Mouse (Mus musculus) heart, embryonic 12.5 days (tissue): ENCODE measurements at regions not wholly inside any gene's neighbourhood (a gene's known extent, or its start where the extent isn't known, plus 50 kb on each side); places are given as distances from the start of the nearest gene placed in this dataset.
"Not testable (repeated sequence)": the region's sequence is repeated elsewhere in the genome, so short reads cannot be mapped to it uniquely, and the experiment has no call there.

ENCODE experiments used
- ATAC-seq: fragments of 200-750 bp; cut with Nextera tagmentation; 2 replicates; pipeline ENCODE4 v1.8.0; 2017; ENCODE audit warnings: moderate TSS enrichment, moderate library complexity; ENCODE audit not compliant: insufficient number of reproducible peaks, low FRiP score
- H3K27ac ChIP-seq: fragments of 300-500 bp; sonication (generic); 2 replicates; pipeline ENCODE4 v1.5.1; 2016; ENCODE audit warnings: mild to moderate bottlenecking, moderate library complexity; ENCODE audit not compliant: poor library complexity, severe bottlenecking
- H3K27me3 ChIP-seq: fragments of 300-500 bp; sonication (generic); replicated peaks from 2 replicates; pipeline ENCODE4 v1.6.1; 2016; ENCODE audit warnings: mild to moderate bottlenecking, moderate library complexity
- H3K36me3 ChIP-seq: fragments of 300-500 bp; sonication (generic); 2 replicates; pipeline ENCODE4 v1.6.1; 2016; ENCODE audit warnings: mild to moderate bottlenecking, moderate library complexity
- H3K4me1 ChIP-seq: fragments of 300-500 bp; sonication (generic); replicated peaks from 2 replicates; pipeline ENCODE4 v1.6.1; 2016; ENCODE audit warnings: mild to moderate bottlenecking
- H3K4me2 ChIP-seq: fragments of 300-500 bp; sonication (generic); 2 replicates; pipeline ENCODE4 v1.6.1; 2016; ENCODE audit warnings: mild to moderate bottlenecking, moderate library complexity
- H3K4me3 ChIP-seq: fragments of 300-500 bp; sonication (generic); 2 replicates; pipeline ENCODE4 v1.5.1; 2016; ENCODE audit warnings: mild to moderate bottlenecking
- H3K9ac ChIP-seq: fragments of 300-500 bp; sonication (generic); 2 replicates; pipeline ENCODE4 v1.6.1; 2016; ENCODE audit warnings: mild to moderate bottlenecking, moderate library complexity
- H3K9me3 ChIP-seq: fragments of 300-500 bp; sonication (generic); replicated peaks from 2 replicates; pipeline ENCODE4 v1.6.1; 2016; ENCODE audit warnings: mild to moderate bottlenecking, moderate library complexity
- WGBS: fragments of 180-500 bp; shearing (Covaris S2); methylation state at CpG from one replicate; pipeline ENCODE4 v1.1.7; 2016; 5-methylcytosine and 5-hydroxymethylcytosine counted together

DNA sequence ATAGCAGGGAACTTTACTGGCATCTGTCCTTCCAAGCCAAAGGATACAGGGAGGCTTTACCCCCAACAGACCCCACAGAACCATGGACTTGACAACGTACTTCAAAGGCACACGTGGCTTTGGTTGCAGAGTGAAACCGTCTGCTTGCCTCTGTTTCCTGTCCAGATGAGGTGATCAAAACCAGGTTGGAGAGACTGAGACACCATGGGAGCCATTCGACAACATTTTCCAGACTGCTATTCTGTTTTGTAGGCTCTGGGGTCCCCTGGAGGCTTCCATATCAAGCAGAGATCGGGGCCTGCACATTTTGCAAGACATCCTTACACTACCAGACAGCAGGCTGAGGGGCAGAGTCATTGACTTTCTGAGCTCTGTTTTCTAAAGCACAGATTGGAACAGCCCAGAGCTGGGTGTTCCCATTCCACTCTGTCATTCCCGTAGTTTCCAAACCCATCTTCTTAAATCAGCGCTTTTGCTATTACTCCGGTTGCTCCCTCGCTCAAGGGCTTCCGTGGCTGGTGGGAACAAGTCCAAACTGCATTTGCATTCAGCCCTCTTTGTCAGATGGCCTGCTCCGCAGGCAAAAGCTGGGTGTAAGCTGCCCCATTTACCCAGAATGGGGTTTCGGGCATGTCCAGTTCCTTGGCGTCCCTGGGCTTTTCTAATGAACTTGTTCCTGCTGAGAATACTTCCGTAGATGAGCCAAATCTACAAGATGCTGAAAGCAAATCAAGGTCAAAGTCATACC lies 244.5 kb upstream of the Jarid2 start:
- no peak overlapping the region for H3K27ac ChIP-seq
- no peaks in the 10 kb centered on the region for H3K27me3 ChIP-seq
- no peaks in the 10 kb centered on the region for H3K4me1 ChIP-seq
- H3K9me3 ChIP-seq: no peaks in the 10 kb centered on the region
- H3K9ac ChIP-seq: no peak overlapping the region
- no peaks in the 10 kb centered on the region for H3K36me3 ChIP-seq
- H3K4me2 ChIP-seq: no peak overlapping the region
- ATAC-seq: no peak
- H3K4me3 ChIP-seq: no peak overlapping the region
- 64% methylated on average over 14 of the region's 14 CpGs for WGBS

DNA sequence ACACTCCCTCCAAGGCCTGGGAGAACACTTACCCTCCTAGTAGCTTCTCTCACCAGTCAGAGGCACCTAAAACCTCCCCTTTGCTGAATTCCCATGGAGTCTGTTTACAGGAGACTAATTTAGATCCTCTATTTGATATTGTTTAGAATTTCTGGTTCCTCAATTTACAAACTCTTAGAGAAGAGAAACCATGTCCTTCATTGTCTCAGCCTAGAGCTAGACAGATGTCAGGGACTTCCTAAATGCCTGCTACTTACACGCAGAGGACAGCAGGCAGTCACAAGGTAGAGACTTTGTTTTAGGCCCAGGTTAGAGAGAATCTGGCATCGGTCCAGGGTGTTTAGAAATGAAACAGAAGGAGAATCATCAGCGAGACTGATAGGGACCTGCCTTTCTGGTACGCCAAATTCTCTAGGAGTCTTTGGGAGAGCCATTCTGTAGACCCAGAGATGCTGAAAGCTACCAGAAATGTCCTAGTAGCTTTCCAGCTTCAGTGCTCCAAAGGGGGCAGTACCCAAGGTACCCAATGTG lies 238.3 kb upstream of the Jarid2 start:
- no peak for ATAC-seq
- 46% methylated on average over 4 of the region's 4 CpGs for WGBS
- Histone ChIP-seq H3K4me2 (no peak overlapping the region), H3K9ac (no peak overlapping the region), H3K27me3 (no peaks in the 10 kb centered on the region), H3K9me3 (no peaks in the 10 kb centered on the region), H3K36me3 (no peaks in the 10 kb centered on the region), H3K4me1 (peaks cover 16% of the 10 kb centered on the region), H3K27ac (no peak overlapping the region), H3K4me3 (no peak overlapping the region)

DNA sequence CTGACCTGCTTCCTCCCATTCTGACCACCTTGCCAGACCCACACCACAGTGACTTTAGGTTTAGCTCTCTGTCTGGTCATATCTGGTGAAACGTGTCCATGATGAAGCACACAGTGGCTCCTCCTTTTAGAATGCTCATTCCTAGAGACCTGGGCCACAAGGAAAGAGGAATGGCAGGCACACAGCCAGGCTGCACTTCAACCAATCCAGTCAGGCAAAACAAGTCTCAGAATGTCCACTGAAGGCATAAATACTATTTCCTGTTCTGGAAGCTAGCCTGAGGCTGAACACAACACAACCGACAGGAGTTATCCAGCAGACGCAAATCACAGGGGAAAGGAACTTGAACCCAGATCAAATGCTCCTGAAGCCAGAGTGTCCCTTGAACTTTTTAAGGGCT lies 235.4 kb upstream of the Jarid2 start:
- Histone ChIP-seq H3K4me2 (no peak overlapping the region), H3K27me3 (no peaks in the 10 kb centered on the region), H3K27ac (no peak overlapping the region), H3K4me1 (peaks cover 16% of the 10 kb centered on the region), H3K9ac (no peak overlapping the region), H3K4me3 (no peak overlapping the region), H3K9me3 (no peaks in the 10 kb centered on the region), H3K36me3 (no peaks in the 10 kb centered on the region)
- no peak for ATAC-seq
- 53% methylated on average over 3 of the region's 3 CpGs for WGBS

DNA sequence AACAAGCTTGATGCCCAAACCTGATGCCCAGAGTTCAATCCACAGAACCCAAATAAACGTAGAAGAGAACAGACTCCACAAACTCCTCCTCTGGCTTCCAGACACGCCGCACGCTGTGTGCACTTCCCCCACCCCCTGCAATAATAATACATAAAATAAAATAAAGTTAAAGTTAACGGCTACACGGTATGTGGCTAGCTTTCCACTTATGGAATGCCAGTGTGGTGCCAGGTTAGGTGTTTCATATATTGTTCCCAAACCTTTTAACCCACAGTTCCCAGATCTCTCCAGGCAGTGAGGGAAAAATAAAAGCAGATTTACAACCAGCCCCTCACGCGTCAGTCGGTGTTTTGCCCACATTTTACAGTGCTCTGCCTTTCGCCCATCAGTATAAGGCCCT lies 233.8 kb upstream of the Jarid2 start:
- no peak overlapping the region for H3K4me2 ChIP-seq

GRCm38 (mm10) chr13:44496596-44496995 lies 232.7 kb upstream of the Jarid2 start:
- no peak overlapping the region for H3K9ac ChIP-seq
- peaks cover 10% of the 10 kb centered on the region for H3K4me1 ChIP-seq
- no peak overlapping the region for H3K4me2 ChIP-seq
- H3K36me3 ChIP-seq: no peaks in the 10 kb centered on the region
- H3K9me3 ChIP-seq: no peaks in the 10 kb centered on the region
- H3K27ac ChIP-seq: no peak overlapping the region
- H3K4me3 ChIP-seq: no peak overlapping the region
- 78% methylated on average over 9 of the region's 9 CpGs for WGBS
- ATAC-seq: no peak
- no peaks in the 10 kb centered on the region for H3K27me3 ChIP-seq

More for the DNA sequence above, 233.8 kb upstream of the Jarid2 start:
- no peak for ATAC-seq
- no peak overlapping the region for H3K9ac ChIP-seq
- no peaks in the 10 kb centered on the region for H3K36me3 ChIP-seq
- WGBS: 83% methylated on average over 10 of the region's 10 CpGs
- H3K27ac ChIP-seq: no peak overlapping the region
- no peak overlapping the region for H3K4me3 ChIP-seq
- H3K27me3 ChIP-seq: no peaks in the 10 kb centered on the region
- peaks cover 16% of the 10 kb centered on the region for H3K4me1 ChIP-seq
- no peaks in the 10 kb centered on the region for H3K9me3 ChIP-seq

DNA sequence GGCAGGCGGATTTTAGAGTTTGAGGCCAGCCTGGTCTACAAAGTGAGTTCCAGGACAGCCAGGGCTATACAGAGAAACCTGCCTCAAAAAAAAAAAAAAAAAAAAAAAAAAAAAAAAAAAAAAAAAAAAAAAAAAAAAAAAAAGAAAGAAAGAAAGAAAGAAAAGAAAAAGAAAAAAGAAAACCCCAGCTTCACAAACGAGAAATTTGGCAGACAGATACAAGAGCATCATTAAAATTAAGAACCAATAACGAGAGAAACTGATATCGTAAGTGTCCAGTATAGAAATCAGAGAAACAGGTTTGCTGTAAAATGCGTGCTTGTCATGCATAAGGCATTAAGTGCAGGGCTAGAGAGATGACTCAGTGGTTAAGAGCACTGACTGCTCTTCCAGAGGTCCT lies 228.4 kb upstream of the Jarid2 start:
- H3K27me3 ChIP-seq, H3K4me2 ChIP-seq, H3K9ac ChIP-seq, ATAC-seq, H3K36me3 ChIP-seq, H3K4me3 ChIP-seq, H3K9me3 ChIP-seq, H3K27ac ChIP-seq: not testable (repeated sequence)
- H3K4me1 ChIP-seq: peaks cover 19% of the 10 kb centered on the region
- 78% methylated on average over 5 of the region's 5 CpGs for WGBS

GRCm38 (mm10) chr13:44501777-44502321 lies 227.4 kb upstream of the Jarid2 start:
- Histone ChIP-seq H3K4me1 (peaks cover 19% of the 10 kb centered on the region), H3K36me3 (no peaks in the 10 kb centered on the region), H3K4me3 (no peak overlapping the region), H3K9ac (no peak overlapping the region), H3K27me3 (no peaks in the 10 kb centered on the region), H3K9me3 (no peaks in the 10 kb centered on the region), H3K27ac (peak overlapping the region; percentile 74), H3K4me2 (no peak overlapping the region)
- ATAC-seq: peak; percentile 79
- 31% methylated on average over 5 of the region's 5 CpGs for WGBS

GRCm38 (mm10) chr13:44502612-44503256 lies 226.5 kb upstream of the Jarid2 start:
- Histone ChIP-seq H3K4me1 (peaks cover 19% of the 10 kb centered on the region), H3K27ac (peak overlapping the region; percentile 74), H3K27me3 (no peaks in the 10 kb centered on the region), H3K9me3 (no peaks in the 10 kb centered on the region), H3K36me3 (no peaks in the 10 kb centered on the region), H3K4me2 (no peak overlapping the region), H3K4me3 (no peak overlapping the region), H3K9ac (no peak overlapping the region)
- ATAC-seq: no peak
- 59% methylated on average over 10 of the region's 10 CpGs for WGBS

DNA sequence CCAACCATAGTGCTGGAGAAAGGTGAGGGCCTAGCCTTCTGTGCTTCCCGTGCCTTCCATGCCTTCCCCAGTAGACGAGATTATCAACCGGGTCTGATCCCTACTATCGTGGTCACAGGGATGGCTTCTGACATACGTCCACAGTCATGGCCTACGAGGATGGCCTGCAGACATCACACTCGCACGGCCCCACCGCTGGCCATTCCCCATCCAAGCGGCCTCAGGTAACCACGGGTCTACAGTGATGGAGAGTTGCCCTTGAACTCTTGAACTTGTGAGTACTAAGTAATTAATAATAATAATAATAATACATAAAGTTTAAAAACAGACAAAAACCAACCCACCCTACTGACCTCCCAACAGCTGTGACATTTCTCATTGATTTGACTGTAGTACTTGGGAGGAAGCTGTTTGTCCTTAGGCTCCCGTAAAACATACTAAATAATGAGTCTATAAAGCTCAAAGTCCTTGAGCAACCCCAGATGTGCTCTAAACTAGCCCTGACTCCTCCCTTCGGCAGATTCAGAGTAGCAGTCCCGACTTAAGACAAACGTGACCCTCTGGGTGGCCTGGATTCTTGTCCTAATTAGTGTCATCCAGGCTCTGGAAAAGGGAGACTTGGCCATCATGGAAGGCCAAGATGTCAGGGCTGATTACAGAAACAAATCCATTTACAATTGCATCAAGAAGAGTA lies 225.9 kb upstream of the Jarid2 start:
- H3K36me3 ChIP-seq: no peaks in the 10 kb centered on the region
- no peak overlapping the region for H3K9ac ChIP-seq
- H3K4me2 ChIP-seq: no peak overlapping the region
- ATAC-seq: no peak
- 72% methylated on average over 15 of the region's 15 CpGs for WGBS
- H3K9me3 ChIP-seq: no peaks in the 10 kb centered on the region
- H3K27me3 ChIP-seq: no peaks in the 10 kb centered on the region
- H3K4me3 ChIP-seq: no peak overlapping the region
- peaks cover 19% of the 10 kb centered on the region for H3K4me1 ChIP-seq
- no peak overlapping the region for H3K27ac ChIP-seq

DNA sequence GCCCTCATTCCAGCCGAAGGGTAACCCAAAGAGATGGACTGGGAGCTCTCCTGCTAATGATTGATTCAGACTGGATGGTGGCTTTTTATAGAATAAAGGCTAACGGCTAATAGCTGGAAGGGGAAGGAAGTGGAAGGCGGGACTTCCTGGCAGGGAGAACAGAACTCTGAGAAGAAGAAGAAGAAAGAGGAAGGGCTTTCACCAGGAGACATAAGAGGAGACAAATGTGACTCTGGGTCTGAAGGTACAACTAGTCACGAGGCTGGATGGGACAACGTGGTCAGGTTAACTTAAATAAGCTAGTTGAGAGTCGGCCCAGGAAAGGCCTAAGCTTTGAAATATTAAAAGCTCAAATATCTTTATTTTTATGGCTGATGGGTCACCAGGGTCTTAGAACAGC lies 224.8 kb upstream of the Jarid2 start:
- H3K4me3 ChIP-seq: no peak overlapping the region
- WGBS: 78% methylated on average over 6 of the region's 6 CpGs

DNA sequence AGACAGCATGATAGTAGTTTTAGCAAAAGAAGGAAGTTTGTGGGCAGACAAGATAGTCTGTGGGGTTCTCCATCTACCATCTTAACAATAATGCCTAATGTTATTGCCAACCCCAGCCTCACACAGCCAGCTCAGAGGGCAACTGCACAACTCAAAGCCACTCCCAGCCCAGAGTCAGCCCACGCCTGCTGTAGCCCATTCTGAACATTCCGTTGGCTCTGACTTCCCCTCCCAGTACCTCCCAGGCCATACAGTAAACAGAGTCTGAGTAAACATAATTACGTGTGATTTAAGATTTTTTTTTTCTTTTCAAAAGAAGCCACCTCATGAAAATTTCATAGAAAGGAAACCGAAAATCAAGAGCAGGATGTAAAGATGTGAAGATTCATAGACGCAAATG lies 222.3 kb upstream of the Jarid2 start:
- peaks cover 19% of the 10 kb centered on the region for H3K4me1 ChIP-seq
- WGBS: 54% methylated on average over 5 of the region's 5 CpGs
- no peak for ATAC-seq

More for the DNA sequence above, 224.8 kb upstream of the Jarid2 start:
- Histone ChIP-seq H3K9me3 (no peaks in the 10 kb centered on the region), H3K9ac (no peak overlapping the region), H3K4me2 (no peak overlapping the region), H3K27me3 (no peaks in the 10 kb centered on the region), H3K4me1 (peaks cover 21% of the 10 kb centered on the region), H3K36me3 (no peaks in the 10 kb centered on the region), H3K27ac (no peak overlapping the region)
- no peak for ATAC-seq

More for the DNA sequence above, 222.3 kb upstream of the Jarid2 start:
- Histone ChIP-seq H3K9me3 (no peaks in the 10 kb centered on the region), H3K27me3 (no peaks in the 10 kb centered on the region), H3K9ac (no peak overlapping the region), H3K4me2 (no peak overlapping the region), H3K27ac (no peak overlapping the region), H3K4me3 (no peak overlapping the region), H3K36me3 (no peaks in the 10 kb centered on the region)
